Mouse (Mus musculus) erythroblast, embryonic 14.5 days (primary cell): ENCODE data around the gene Crls1.

Source experiments
- GATA1 ChIP-seq: IDR thresholded peaks from 2 replicates; pipeline ENCODE4 v1.6.1; 2012; ENCODE audit warnings: low read length, inconsistent platforms, mixed read lengths
- TAL1 ChIP-seq: IDR thresholded peaks from 3 replicates; pipeline ENCODE4 v1.6.1; 2012; ENCODE audit warnings: low read length, inconsistent platforms, mixed read lengths

GRCm38 (mm10) chr2:132906763-132907162 is 60.3 kb downstream of the Crls1 start:
- TF ChIP-seq GATA1 (no peak), TAL1 (no peak)
